Mouse (Mus musculus) forebrain, embryonic 10.5 days (tissue): ENCODE results near the gene Gm15319. TPM values are rescaled to one million over a fixed set of nuclear protein-coding genes. Genes with fewer than 3 reads are reported as not detected.
A peak's percentile ranks its signal among the peaks of the same experiment; 100 is the strongest.
"Not testable (repeated sequence)": the region's sequence is repeated elsewhere in the genome, so short reads cannot be mapped to it uniquely, and the experiment has no call there.

Source experiments
- DNase-seq: peaks from one replicate; pipeline ENCODE4 v3.0.0-alpha.2; 2017; ENCODE audit warnings: low spot score; ENCODE audit errors: extremely low spot score
- H3K27ac ChIP-seq: fragments of 300-500 bp; sonication (generic); 2 replicates; pipeline ENCODE4 v1.5.1; 2016; ENCODE audit warnings: mild to moderate bottlenecking
- H3K27me3 ChIP-seq: fragments of 300-500 bp; sonication (generic); 2 replicates; pipeline ENCODE4 v1.6.1; 2016; ENCODE audit warnings: mild to moderate bottlenecking; ENCODE audit not compliant: poor library complexity, severe bottlenecking
- H3K36me3 ChIP-seq: fragments of 300-500 bp; sonication (generic); replicated peaks from 2 replicates; pipeline ENCODE4 v1.6.1; 2016; ENCODE audit warnings: mild to moderate bottlenecking, moderate library complexity
- H3K4me1 ChIP-seq: fragments of 300-500 bp; sonication (generic); 2 replicates; pipeline ENCODE4 v1.6.1; 2016
- H3K4me3 ChIP-seq: fragments of 300-500 bp; sonication (generic); 2 replicates; pipeline ENCODE4 v1.5.1; 2016; ENCODE audit warnings: mild to moderate bottlenecking, moderate library complexity
- H3K9me3 ChIP-seq: fragments of 300-500 bp; sonication (generic); 2 replicates; pipeline ENCODE4 v1.6.1; 2016; ENCODE audit warnings: mild to moderate bottlenecking, moderate library complexity
- WGBS: fragments of 180-500 bp; shearing (Covaris S2); methylation state at CpG from one replicate; pipeline ENCODE4 v1.1.7; 2016; 5-methylcytosine and 5-hydroxymethylcytosine counted together
- polyA plus RNA-seq: library from polyadenylated mRNA; unstranded; fragments of >200 nt; fragmentation: Nextera tagmentation; extraction: Ambion mirVana; gene quantifications from 2 replicates; pipeline ENCODE4 v1.2.1, GENCODE M21; 2016

The Gm15319 gene
- 0.06 TPM in 1 of 2 replicates, not detected in the other for polyA plus RNA-seq

DNA sequence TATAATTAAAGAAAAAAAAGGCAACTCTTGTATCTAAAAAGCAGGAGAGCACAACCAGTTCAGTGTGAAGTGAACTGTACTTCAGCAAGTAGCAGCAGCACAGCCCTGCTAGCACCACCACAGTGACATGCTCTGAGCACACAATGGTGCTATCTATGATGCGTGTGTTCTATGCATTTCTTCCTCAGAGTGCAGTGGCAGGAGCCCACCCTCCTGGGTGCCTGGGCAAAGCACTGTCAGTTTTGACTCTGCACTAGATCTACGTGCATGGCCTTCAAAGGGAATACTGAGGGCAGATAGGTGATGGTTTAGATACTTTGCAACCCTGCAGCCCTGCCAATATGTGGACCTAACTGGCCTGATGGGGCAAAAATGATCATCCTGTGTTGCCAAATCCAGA is at the start of gene Gm15319:
Gm15319 (minus strand) TSS at position 101 of the 400 bp plus-strand sequence.
- H3K4me1 ChIP-seq, H3K27ac ChIP-seq, DNase-seq, H3K36me3 ChIP-seq, H3K4me3 ChIP-seq, H3K27me3 ChIP-seq, H3K9me3 ChIP-seq: not testable (repeated sequence)
- no CpG with 5 or more reads among the region's 2 CpGs for WGBS

DNA sequence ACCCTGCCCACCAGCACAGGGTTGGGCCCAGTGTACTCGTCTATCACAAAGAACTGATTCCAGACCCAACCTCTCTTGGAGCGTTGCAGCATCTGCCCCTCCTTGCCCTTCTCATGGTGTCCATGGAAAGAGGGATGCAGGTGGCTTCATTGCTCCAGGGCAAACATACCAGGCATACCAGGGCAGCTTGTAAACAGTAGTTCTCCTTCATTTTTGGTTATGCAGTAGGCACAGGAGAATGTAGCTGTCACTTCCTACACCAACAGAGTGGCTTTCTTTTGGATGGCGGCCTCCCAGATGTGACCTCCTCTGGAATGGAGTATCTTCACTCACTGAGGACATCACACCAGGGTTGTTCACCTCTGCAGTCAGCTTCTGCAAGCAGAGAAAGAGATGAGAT is 47.3 kb upstream of the Gm15319 start:
- not testable (repeated sequence) for H3K36me3 ChIP-seq, H3K27me3 ChIP-seq, H3K4me1 ChIP-seq, H3K27ac ChIP-seq, DNase-seq, H3K9me3 ChIP-seq, H3K4me3 ChIP-seq
- WGBS = 40% methylated on average over 1 of the region's 3 CpGs

DNA sequence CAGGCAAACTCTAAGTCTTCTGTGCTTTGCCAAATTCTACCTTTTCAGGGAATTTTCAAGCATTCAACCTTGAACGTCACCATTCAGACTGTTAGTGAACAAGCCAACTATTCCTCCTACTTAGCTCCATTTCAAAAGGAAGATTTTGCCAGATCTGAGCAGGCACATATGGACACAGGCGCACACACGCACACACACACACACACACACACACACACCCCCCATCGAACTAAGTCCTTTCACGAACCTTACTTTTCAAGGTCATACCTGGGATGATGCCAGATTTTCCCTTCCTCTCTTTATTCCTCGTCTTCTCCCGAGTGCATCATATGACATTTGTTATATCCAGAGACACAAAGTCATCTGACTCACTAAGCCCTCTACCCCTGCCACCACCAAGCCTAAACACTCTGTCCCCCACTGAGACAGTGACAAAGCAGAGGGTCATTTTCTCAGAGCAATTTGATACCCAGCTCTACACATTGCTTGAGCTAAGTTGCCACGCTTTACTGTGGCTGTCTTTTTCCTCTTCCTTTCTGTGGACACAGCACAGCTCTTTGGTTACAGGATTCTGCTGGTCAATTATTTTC is 45.5 kb upstream of the Gm15319 start:
- 94% methylated on average over 8 of the region's 8 CpGs for WGBS
- DNase-seq, H3K27me3 ChIP-seq: not testable (repeated sequence)

DNA sequence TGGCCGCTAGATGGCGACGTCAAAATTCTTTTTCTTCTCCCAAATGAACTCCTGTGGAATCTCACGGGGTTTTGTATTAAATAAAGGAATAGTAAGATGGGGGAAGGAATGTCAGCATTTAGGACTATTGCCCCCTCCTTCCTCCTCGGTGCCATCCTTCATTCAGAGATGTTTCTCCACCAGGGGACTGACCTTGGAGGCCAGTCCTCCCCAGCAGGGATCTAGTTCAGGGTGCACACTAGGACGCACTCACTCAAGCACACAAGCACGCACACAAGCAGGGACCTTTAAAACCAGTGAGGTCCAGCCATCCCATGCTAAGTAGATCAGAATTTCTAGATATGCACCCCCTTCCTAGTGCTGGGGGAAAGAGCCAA is 26.3 kb upstream of the Gm15319 start:
- not testable (repeated sequence) for DNase-seq, H3K27ac ChIP-seq, H3K36me3 ChIP-seq, H3K9me3 ChIP-seq, H3K27me3 ChIP-seq, H3K4me3 ChIP-seq, H3K4me1 ChIP-seq
- WGBS = 34% methylated on average over 6 of the region's 7 CpGs

More for the DNA sequence above, 45.5 kb upstream of the Gm15319 start:
- not testable (repeated sequence) for H3K4me3 ChIP-seq, H3K9me3 ChIP-seq, H3K36me3 ChIP-seq, H3K27ac ChIP-seq, H3K4me1 ChIP-seq

DNA sequence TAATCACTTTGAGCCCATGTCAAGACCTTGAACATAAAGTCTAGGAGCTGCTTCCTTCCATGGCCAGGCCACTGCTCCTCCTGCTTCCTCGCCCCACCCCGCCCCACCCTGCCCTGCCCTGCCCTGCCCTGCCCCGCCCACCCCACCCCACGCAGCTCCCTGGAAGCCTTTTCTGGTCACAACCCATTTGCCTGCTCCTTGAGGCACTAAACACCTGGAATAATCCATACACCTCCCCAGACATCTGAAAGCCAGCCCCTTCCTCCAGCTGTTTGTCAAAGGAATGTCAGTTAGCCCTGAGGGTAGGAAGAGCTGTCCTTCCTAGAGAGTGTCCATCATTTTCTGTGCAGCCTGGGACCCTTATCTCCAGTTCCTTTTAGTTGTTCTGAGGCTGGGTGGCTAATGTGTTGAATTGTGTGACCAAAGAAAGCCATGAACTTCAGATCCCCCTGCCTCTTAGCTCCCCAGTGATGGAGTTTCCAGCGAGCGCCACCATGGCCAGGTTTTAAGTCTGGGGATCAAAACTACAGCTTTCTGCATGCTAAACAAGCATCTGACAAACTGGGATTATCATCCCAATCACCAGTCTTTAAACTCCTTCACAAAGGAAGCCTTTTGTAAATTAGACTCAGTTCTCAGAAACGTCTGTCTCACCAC is 25.8 kb upstream of the Gm15319 start:
- not testable (repeated sequence) for H3K4me3 ChIP-seq, H3K9me3 ChIP-seq, H3K36me3 ChIP-seq, H3K4me1 ChIP-seq, DNase-seq, H3K27ac ChIP-seq, H3K27me3 ChIP-seq
- WGBS = 49% methylated on average over 2 of the region's 7 CpGs

DNA sequence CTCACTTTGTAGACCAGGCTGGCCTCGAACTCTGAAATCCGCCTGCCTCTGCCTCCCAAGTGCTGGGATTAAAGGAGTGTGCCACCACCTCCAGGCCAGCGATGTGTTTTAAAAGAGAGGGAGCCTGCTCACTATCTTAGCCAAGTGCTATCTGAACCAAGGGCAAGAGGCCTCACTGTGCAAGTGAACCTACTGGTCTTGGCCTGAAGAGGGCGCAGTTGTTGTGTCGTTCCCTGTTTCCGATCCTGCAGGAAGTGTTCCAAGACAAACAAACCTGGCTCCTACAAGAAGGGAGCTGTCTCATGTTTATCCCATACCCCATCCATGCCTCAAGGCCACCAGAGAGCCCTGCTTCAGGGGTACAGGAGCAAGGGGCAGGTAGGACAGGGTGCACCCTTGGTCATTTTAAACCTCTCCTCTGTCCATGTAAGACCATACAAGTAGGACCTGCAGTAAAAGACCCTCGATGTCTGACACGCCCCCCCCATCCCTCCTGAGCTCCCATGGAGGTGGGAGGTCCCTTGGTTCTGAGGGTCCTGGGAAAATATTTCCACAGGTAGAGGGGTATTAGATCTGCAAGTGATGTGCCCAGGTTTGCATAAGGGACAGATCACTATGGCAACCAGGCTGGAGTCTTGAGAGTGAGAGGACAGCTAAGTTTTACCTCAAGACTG is 24.2 kb upstream of the Gm15319 start:
- WGBS = 89% methylated on average over 2 of the region's 8 CpGs
- H3K4me3 ChIP-seq, H3K27ac ChIP-seq, H3K27me3 ChIP-seq, H3K36me3 ChIP-seq, H3K4me1 ChIP-seq, H3K9me3 ChIP-seq: not testable (repeated sequence)
- peak; percentile 8 for DNase-seq

DNA sequence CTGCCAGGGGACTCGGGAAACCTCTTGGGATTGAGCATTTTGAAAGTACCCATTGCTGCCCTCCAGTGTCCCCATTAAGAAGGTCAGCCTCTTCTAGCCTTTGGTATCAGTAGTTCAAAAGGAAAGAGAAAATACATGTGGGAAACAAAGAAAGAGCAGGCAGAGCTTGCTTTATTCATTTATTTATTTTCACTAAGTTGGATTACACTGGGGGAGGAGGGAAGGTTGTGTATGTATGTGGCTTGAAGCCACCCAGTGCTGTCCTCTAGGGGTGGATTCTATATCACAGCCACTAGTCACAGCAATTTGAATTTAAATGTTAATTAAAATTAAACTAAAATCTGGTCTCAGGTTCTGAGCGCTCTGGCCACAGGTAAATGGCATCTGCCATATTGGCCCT is 22.0 kb upstream of the Gm15319 start:
- H3K27me3 ChIP-seq, H3K4me3 ChIP-seq, H3K4me1 ChIP-seq, H3K36me3 ChIP-seq, H3K9me3 ChIP-seq, DNase-seq, H3K27ac ChIP-seq: not testable (repeated sequence)
- 63% methylated on average over 1 of the region's 2 CpGs for WGBS

DNA sequence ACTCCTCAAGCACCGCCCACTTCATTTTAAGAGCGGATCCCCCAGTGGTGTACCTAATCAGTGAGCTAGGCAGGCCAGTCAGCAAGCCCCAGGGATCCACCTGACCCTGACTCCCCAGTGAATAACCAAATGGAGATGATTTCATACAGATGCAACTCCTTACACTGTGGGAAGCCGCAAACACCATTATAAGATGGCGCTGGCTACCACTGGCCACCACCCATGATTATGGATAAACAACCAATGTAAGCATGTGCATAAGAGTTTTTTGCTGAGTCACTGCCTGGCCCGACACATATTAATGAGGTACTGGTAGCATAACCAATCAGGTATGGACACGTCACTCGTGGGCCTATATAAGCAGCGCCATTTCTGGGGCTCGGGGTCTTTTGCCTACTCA is 21.1 kb upstream of the Gm15319 start:
- H3K4me3 ChIP-seq, H3K4me1 ChIP-seq, H3K27me3 ChIP-seq, H3K27ac ChIP-seq, H3K36me3 ChIP-seq, DNase-seq, H3K9me3 ChIP-seq: not testable (repeated sequence)
- 93% methylated on average over 9 of the region's 9 CpGs for WGBS

DNA sequence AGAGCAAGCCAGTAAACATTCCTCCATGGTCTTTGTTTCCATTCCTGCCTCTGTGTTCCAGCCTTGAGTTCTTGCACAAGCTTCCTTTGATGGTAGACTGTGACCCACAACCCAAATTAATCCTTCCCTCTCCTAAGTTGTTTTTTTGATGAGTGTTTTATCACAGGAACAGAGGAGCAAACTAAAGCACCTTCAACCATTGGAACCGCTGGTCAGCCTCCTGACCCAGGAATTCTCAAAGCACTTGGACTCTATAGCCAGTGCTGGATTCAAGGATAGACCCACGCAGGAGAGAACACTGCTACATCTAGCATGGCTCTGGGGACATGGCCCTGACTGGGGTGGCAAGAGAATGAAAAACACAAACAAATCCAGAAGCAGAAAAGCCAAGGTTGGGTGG is 19.1 kb upstream of the Gm15319 start:
- H3K9me3 ChIP-seq, H3K27ac ChIP-seq, H3K36me3 ChIP-seq, H3K4me3 ChIP-seq, H3K4me1 ChIP-seq, DNase-seq, H3K27me3 ChIP-seq: not testable (repeated sequence)
- 80% methylated on average over 2 of the region's 2 CpGs for WGBS

DNA sequence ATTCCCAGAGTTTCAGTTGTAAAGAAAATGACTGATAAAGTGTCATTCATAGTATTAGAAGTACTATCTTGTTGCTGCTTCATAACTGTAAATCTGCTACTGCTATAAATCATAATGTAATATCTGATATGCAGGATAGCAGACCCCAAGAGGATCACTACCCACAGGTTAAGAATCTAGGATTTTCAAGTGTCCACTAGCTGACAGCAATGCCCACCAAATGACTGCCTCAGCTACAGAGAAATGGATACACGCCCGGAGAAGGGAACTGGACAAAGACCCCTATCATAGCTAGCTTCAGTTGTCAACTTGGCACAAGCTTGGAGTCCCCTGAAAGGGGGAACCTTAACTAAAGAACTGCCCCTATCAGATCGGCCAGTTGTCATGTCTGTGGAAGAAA is 18.6 kb upstream of the Gm15319 start:
- H3K9me3 ChIP-seq, H3K27me3 ChIP-seq, H3K36me3 ChIP-seq, H3K4me1 ChIP-seq, DNase-seq, H3K4me3 ChIP-seq, H3K27ac ChIP-seq: not testable (repeated sequence)
- WGBS = 97% methylated on average over 2 of the region's 3 CpGs

DNA sequence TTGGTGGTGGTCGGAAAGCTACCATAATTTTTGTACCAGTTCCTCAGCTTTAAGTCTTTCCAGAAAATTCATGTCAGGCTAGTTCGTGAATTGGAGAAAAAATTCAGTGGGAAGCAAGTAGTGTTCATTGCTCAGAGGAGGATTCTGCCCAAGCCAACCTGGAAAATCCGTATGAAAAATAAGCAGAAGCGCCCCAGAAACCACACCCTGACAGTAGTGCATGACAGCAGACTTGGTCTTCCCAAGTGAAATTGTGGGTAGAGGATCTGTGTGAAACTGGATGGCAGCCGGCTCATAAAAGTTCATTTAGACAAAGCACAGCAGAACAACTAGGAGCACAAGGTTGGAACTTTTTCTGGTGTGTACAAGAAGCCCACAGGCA is 18.2 kb upstream of the Gm15319 start:
- not testable (repeated sequence) for H3K9me3 ChIP-seq, H3K27me3 ChIP-seq, H3K27ac ChIP-seq, H3K4me3 ChIP-seq, H3K36me3 ChIP-seq, DNase-seq, H3K4me1 ChIP-seq
- WGBS = 84% methylated on average over 3 of the region's 5 CpGs

DNA sequence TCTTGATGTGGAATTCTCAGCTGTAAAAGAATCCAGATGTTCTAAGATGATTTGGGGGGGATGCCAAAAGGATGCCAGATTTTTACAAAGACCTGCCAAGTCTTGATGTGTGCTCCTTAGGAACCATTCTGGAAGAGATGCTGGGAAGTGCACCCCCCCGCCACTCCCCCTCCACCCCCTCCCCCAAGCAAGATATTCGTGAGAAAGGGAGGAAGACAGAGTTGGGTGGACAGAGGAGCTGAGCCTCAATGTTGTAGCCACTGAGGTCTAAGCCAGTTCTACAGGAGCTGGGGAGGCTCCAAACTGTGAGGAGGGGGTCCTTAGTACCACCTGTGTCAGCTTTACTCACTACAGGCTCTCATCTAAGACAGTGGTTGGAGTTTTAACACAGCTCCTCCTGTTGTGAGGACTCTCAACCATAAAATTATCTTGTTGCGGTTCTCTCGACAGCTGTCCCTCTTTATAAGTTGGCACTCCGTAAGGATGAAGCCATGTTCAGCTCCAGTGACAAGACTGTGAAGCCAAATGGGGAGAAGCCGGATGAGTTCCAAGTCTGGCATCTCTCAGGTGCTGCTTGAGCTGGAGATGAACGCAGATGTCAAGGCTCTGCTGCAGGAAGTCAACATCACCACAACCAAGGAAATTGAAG is 17.7 kb upstream of the Gm15319 start:
- WGBS = 83% methylated on average over 7 of the region's 7 CpGs
- H3K36me3 ChIP-seq, H3K4me1 ChIP-seq, H3K27ac ChIP-seq, H3K4me3 ChIP-seq, DNase-seq, H3K27me3 ChIP-seq, H3K9me3 ChIP-seq: not testable (repeated sequence)
